Mouse (Mus musculus) liver, embryonic 14.5 days (tissue): ENCODE data around the gene Arsa. TPM values are rescaled to one million over a fixed set of nuclear protein-coding genes. Genes with fewer than 3 reads are reported as not detected.
"Not testable (repeated sequence)": the region's sequence is repeated elsewhere in the genome, so short reads cannot be mapped to it uniquely, and the experiment has no call there.

Experiments used
- ATAC-seq: fragments of 200-750 bp; cut with Nextera tagmentation; 2 replicates; pipeline ENCODE4 v1.8.0; 2017; ENCODE audit warnings: moderate number of reproducible peaks, mild to moderate bottlenecking, moderate library complexity; ENCODE audit not compliant: insufficient read depth
- DNase-seq, 3 experiments: peaks; one replicate each; pipeline ENCODE4 v3.0.0-alpha.2; 2012 to 2013; ENCODE audit warnings: low read depth in 3 of 3, low spot score in 3 of 3
- H3K27ac ChIP-seq: fragments of 300-500 bp; sonication (generic); 2 replicates; pipeline ENCODE4 v1.5.1; 2014; ENCODE audit warnings: moderate library complexity, mild to moderate bottlenecking, control low read depth, inconsistent platforms
- H3K27me3 ChIP-seq: fragments of 300-500 bp; sonication (generic); 2 replicates; pipeline ENCODE4 v1.6.1; 2014; ENCODE audit warnings: mild to moderate bottlenecking, low read length, moderate library complexity; ENCODE audit not compliant: control insufficient read depth, insufficient read depth
- H3K36me3 ChIP-seq: fragments of 300-500 bp; sonication (generic); replicated peaks from 2 replicates; pipeline ENCODE4 v1.6.1; 2014; ENCODE audit warnings: low read depth; ENCODE audit not compliant: control insufficient read depth, insufficient read depth
- H3K4me1 ChIP-seq, 2 experiments: fragments of 200-500 bp in 1 of 2; fragments of 300-500 bp in 1 of 2; sonication (generic) in 1 of 2; replicated peaks; 2 replicates each; pipeline ENCODE4 v1.6.1; 2012 to 2014; ENCODE audit warnings: antibody characterized with exemption in 1 of 2, inconsistent platforms in 1 of 2, low read length in 1 of 2; ENCODE audit not compliant: control insufficient read depth in 2 of 2, insufficient read depth in 2 of 2
- H3K4me2 ChIP-seq: fragments of 300-500 bp; sonication (generic); 2 replicates; pipeline ENCODE4 v1.6.1; 2014; ENCODE audit warnings: low read depth, mild to moderate bottlenecking, control low read depth, moderate library complexity
- H3K4me3 ChIP-seq, 2 experiments: fragments of 200-500 bp in 1 of 2; fragments of 300-500 bp in 1 of 2; sonication (generic) in 1 of 2; 2 replicates each; pipeline ENCODE4 v1.5.1; 2012 to 2014; ENCODE audit warnings: low read depth in 2 of 2, low read length in 2 of 2, mild to moderate bottlenecking in 2 of 2, control low read depth in 1 of 2, inconsistent platforms in 1 of 2, moderate library complexity in 1 of 2; ENCODE audit not compliant: insufficient read depth in 1 of 2
- H3K9ac ChIP-seq: fragments of 300-500 bp; sonication (generic); replicated peaks from 2 replicates; pipeline ENCODE4 v1.6.1; 2014; ENCODE audit warnings: mild to moderate bottlenecking, control low read depth, moderate library complexity
- H3K9me3 ChIP-seq: fragments of 300-500 bp; sonication (generic); 2 replicates; pipeline ENCODE4 v1.6.1; 2016; ENCODE audit warnings: low read length, mixed read lengths; ENCODE audit not compliant: control insufficient read depth
- CTCF ChIP-seq: IDR thresholded peaks from 2 replicates; pipeline ENCODE4 v1.5.1; 2016; ENCODE audit warnings: antibody characterized with exemption, low read depth, control low read depth
- EP300 ChIP-seq: IDR thresholded peaks from 2 replicates; pipeline ENCODE4 v1.6.1; 2016; ENCODE audit warnings: antibody characterized with exemption, low read depth
- WGBS: fragments of 180-500 bp; shearing (Covaris S2); extraction: QIAGEN DNeasy Blood & Tissue Kit; methylation state at CpG from one replicate; pipeline ENCODE4 v1.1.7; 2014; ENCODE audit not compliant: insufficient replicate concordance; 5-methylcytosine and 5-hydroxymethylcytosine counted together
- polyA plus RNA-seq, 2 experiments: library from polyadenylated mRNA; depleted of rRNA in 1 of 2; stranded (reverse) in 1 of 2; unstranded in 1 of 2; fragments of >200 nt; fragmentation: Nextera tagmentation in 1 of 2; extraction: Ambion mirVana in 1 of 2; gene quantifications; 2 replicates each; pipeline versions ENCODE4 v1.2.1 to v1.2.3; 2012 to 2014

Gene Arsa
- polyA plus RNA-seq, 2 experiments, result 3.1 to 3.4 TPM

DNA sequence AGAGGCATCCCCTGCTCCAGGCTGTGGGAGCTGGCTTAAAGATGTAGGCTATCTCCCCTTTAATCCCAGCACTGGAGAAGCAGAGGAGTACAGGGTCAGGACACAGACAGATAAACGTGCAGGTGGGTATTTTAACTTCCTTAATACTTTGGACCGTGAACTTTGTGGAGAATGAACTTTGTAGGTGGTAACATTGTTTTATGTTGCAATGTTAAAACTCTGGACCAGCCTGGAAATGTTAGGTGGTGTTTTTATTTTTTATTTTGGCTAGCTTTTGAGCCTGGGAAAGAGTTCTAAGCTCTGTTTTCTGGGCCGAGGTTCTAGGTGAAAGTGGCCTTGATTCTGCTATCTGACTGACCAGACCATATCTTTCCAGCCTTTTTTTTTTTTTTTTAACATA, 46.0 kb downstream of the Arsa start:
- ATAC-seq (no peak), DNase-seq (no peak)
- TF ChIP-seq EP300, result no peak
- no peak for TF ChIP-seq CTCF
- peak overlapping the region; percentile 97 for H3K4me2 ChIP-seq
- no peaks in the 10 kb centered on the region for H3K9me3 ChIP-seq
- no peak overlapping the region for H3K27ac ChIP-seq
- H3K9ac ChIP-seq, result no peak overlapping the region; the same call in 1 of the 2 replicates
- H3K4me1 ChIP-seq, result peaks cover 3 to 12% of the 10 kb centered on the region in 2 experiments; a peak in 3 of 4 replicates
- H3K36me3 ChIP-seq, result no peaks in the 10 kb centered on the region; the same call in 1 of the 2 replicates
- no peaks in the 10 kb centered on the region for H3K27me3 ChIP-seq
- 57% methylated on average over 3 of the region's 3 CpGs for WGBS
- H3K4me3 ChIP-seq, result no peak overlapping the region

DNA sequence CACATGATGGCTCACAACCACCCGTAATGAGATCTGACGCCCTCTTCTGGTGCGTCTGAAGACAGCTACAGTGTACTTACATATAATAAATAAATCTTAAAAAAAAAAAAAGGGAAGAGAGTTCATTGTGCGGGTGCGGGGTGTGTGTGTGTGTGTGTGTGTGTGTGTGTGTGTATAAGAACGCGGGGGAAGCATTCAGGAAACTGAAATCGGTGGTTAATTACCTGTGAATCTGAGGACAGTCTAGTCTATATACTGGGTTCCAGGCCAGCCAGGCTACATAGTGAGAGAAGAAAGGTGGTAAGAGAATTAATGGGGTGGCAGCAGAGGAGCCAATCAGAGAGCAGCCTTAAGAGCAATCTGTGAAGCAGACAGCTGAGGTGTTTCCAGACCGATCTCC, 46.5 kb downstream of the Arsa start:
- not testable (repeated sequence) for H3K9ac ChIP-seq, H3K27me3 ChIP-seq, H3K36me3 ChIP-seq, ATAC-seq, DNase-seq, H3K27ac ChIP-seq, H3K9me3 ChIP-seq
- Histone ChIP-seq H3K4me3 (peak overlapping the region; percentile 76 to 84; a peak in 2 of 4 replicates), H3K4me1 (peaks cover 3 to 15% of the 10 kb centered on the region in 2 experiments; a peak in 3 of 4 replicates), H3K4me2 (peak overlapping the region; percentile 97)
- WGBS, result 72% methylated on average over 9 of the region's 9 CpGs

DNA sequence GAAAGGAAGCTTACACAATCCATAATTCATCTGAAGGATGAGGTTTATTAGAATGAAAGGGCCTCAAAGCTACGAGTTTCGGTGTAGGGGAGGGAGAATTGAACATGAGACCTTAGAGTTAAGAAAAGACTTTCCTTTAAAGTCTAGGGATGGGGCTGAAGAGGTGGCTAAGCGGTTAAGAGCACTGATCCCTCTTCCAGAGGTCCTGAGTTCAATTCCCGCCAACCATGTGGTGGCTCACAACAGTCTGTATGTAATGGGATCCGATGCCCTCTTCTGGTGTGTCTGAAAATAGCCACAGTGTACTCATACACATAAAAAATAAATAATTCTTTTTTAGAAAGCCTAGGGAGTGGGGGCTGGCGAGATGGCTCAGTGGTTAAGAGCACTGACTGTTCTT, 46.9 kb downstream of the Arsa start:
- WGBS, result 37% methylated on average over 6 of the region's 6 CpGs
- no peaks in the 10 kb centered on the region for H3K9me3 ChIP-seq
- TF ChIP-seq EP300 (no peak), CTCF (peak; percentile 36; the same call in 1 of the 2 replicates)
- H3K4me3 ChIP-seq, result peak overlapping the region; percentile 76 to 84
- H3K36me3 ChIP-seq, result no peaks in the 10 kb centered on the region; the same call in 1 of the 2 replicates
- H3K27ac ChIP-seq, result peak overlapping the region; percentile 99
- no peaks in the 10 kb centered on the region for H3K27me3 ChIP-seq
- H3K4me1 ChIP-seq, result peaks cover 3 to 15% of the 10 kb centered on the region in 2 experiments; a peak in 3 of 4 replicates
- ATAC-seq, result no peak
- peak overlapping the region; percentile 96 for H3K9ac ChIP-seq
- H3K4me2 ChIP-seq, result peak overlapping the region; percentile 97
- DNase-seq, result no peak

DNA sequence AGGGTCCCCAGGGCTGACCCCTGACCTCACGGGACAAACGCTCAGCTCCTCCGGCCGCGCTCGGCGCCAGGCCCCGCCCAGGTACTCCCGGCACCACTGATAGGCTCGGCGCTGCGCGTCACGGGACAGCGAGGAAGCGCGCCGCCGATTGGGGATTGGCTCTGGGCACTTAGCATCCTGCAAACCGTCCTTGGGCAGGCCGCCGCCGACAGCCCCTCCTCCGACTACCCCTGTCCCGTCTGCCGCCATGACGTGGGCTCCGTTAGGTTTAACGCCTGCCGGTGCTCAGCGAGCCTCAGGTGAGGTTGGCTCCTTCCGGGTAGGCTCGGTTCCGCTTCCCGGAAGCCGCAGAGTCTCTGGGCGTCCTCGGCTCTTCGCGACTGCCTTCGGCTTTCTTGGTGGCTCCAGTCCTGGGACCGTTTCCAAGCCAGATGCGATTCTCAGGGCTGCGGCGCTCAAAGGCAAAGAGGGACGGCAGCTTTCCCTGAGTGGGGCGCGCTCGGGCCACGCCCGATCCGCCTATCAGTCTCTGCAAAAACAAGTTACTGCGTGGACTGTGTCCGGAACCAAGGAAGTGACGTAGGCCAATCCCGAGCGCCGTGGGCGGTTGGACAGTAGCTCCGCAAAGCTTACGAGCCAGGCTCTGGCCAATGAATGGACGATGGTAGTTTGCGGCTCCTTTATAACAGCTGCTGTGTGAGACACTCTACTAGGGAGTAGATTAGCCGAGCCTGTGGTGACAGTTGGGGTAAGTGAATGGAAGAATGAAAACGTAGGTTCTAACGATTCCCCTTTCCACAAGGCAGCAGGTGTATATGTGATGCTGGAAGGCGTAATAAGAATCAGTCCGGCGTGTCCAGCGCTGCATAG, 47.6 kb downstream of the Arsa start, which contains the start of the genes C730034F03Rik, Gm44502 and Chkb:
Gene C730034F03Rik, plus strand, starts transcription at position 238 of the 870 bp plus-strand sequence.
Gene Gm44502, minus strand, starts transcription at position 345 of the 870 bp plus-strand sequence.
Gene Chkb, minus strand, starts transcription at position 557 of the 870 bp plus-strand sequence.
- Histone ChIP-seq H3K4me1 (peaks cover 3 to 15% of the 10 kb centered on the region in 2 experiments; a peak in 3 of 4 replicates), H3K27ac (peak within 1 kb of the TSS; percentile 99), H3K27me3 (no peaks in the 10 kb centered on the region), H3K9ac (peak within 1 kb of the TSS; percentile 96), H3K36me3 (no peaks in the 10 kb centered on the region; the same call in 1 of the 2 replicates), H3K4me3 (peak within 1 kb of the TSS; percentile 76 to 84), H3K9me3 (no peaks in the 10 kb centered on the region), H3K4me2 (peak within 1 kb of the TSS; percentile 97)
- under 1% methylated on average over 70 of the region's 70 CpGs for WGBS
- peak; percentile 90 to 92 (median 91) for DNase-seq
- peak; percentile 91 for ATAC-seq
- TF ChIP-seq EP300 (0 out of 2 replicates have a peak, but pooled peaks have one; percentile 33), CTCF (no peak)

DNA sequence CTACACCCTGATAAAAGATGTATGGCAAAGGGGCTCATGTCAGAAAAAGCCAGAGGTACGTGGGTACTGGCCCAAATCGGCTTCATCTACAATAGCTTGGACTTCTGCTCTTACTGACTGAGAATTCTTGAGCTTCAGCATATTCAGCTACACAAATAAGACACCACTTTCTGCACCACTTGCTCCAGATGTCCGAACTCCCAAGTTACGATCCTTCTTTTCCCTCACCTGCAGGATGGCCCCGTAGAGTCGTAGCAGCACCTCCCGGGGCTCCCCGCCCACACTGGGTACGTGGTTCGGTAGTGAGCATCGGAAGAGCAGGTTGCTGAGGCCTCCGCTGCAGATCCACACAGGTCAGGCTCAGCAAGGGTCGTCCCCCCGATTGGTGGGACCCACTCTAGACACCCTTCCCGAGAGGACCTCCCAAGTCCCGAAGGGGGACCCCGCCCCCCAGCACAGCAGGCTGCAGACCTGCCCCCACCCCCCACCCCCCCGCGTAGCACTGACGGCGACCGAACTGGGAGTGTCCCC, 48.3 kb downstream of the Arsa start:
- no peak for DNase-seq
- 10% methylated on average over 22 of the region's 22 CpGs for WGBS
- no peaks in the 10 kb centered on the region for H3K9me3 ChIP-seq
- no peak for TF ChIP-seq CTCF
- no peak for TF ChIP-seq EP300
- peak overlapping the region; percentile 76 to 84 for H3K4me3 ChIP-seq
- no peaks in the 10 kb centered on the region; the same call in 1 of the 2 replicates for H3K36me3 ChIP-seq
- no peaks in the 10 kb centered on the region for H3K27me3 ChIP-seq
- peak; percentile 1 for ATAC-seq
- peak overlapping the region; percentile 35 for H3K27ac ChIP-seq
- peak overlapping the region; percentile 97 for H3K4me2 ChIP-seq
- H3K4me1 ChIP-seq, result peaks cover 3 to 13% of the 10 kb centered on the region in 2 experiments; a peak in 3 of 4 replicates
- H3K9ac ChIP-seq, result peak overlapping the region; percentile 96
